Mouse (Mus musculus): Measurements from ENCODE around the gene Hoxa9.

DNA sequence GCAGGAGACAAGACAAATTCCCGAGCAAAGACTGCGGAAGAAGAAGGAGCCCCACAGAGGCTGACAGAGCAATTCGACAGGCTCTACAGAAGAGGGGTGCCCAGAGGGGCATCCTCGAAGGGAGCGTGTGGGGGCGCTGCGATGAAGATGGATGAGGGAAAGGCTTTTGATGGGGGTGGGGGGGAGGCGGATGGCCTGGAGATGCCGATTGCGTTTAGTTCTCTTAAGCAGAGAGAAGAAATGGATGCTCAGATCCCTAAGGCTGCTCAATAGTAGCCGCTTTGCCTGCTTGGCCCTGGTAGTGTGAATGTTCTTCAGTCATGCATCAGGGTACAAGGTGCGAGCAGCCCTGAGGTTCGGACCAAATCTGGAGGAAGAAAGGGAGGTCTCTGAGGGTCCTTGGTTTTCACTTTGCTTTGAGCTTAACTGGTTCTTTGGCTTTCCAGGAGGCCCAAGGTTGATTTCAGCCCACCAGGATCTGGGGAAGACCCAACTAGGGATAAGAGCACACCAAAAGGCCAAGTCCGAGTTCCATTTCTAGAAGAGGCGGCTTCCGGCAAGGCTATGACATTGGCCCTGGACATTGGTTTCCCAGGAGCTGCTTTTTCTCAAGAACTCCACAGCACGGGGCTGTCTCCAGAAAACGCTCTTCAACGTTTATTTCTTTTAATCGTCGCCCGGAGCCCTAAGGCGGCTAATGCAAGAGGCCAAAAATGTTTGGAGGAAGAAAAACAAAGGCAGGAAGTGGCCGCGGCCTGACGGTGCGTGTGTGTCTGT lies 17.9 kb upstream of the Hoxa9 start:
- TF ChIP-seq CTCF (conservative IDR thresholded peaks at IDR 0.05; ENCODE audit: low read length) = no peak
- no peak for TF ChIP-seq NANOG (IDR thresholded peaks at IDR 0.05; ENCODE audit: borderline replicate concordance, low read length)
